Mouse (Mus musculus) left cerebral cortex, adult 8-10 months (tissue): ENCODE results near the gene Spsb1. TPM values are rescaled to one million over a fixed set of nuclear protein-coding genes. Genes with fewer than 3 reads are reported as not detected.

Experiments used
- DNase-seq, 2 experiments: peaks; one replicate each; pipeline ENCODE4 v3.0.0; 2022; ENCODE audit warnings: low spot score in 2 of 2
- total RNA-seq, 4 experiments: library from RNA; stranded (reverse); gene quantifications; 2 replicates each; pipeline ENCODE4 v1.2.4; 2022

The Spsb1 gene
- total RNA-seq, 4 experiments from 2014 or later: 21.6 to 30.4 (median 23.9) TPM

DNA sequence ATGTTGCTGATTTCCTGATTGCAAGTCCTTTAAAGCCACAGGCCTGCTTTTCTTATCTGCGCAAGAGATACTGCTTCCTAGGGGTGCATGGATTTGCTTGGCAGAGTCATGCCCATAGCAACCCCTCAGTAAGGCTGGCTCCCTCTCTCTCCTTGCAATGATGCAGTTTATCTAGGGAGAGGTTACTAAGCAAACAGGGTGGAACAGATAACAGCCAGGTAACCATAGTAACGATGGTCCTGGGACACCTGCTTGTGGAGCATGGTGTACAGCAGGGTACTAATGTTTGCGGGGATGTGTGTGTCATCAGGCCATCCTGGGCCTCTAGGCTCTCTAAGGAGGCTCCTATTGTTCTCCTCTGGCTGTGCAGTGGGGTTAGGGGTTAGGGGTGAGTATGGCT is 97.2 kb downstream of the Spsb1 start:
- no peak for DNase-seq

DNA sequence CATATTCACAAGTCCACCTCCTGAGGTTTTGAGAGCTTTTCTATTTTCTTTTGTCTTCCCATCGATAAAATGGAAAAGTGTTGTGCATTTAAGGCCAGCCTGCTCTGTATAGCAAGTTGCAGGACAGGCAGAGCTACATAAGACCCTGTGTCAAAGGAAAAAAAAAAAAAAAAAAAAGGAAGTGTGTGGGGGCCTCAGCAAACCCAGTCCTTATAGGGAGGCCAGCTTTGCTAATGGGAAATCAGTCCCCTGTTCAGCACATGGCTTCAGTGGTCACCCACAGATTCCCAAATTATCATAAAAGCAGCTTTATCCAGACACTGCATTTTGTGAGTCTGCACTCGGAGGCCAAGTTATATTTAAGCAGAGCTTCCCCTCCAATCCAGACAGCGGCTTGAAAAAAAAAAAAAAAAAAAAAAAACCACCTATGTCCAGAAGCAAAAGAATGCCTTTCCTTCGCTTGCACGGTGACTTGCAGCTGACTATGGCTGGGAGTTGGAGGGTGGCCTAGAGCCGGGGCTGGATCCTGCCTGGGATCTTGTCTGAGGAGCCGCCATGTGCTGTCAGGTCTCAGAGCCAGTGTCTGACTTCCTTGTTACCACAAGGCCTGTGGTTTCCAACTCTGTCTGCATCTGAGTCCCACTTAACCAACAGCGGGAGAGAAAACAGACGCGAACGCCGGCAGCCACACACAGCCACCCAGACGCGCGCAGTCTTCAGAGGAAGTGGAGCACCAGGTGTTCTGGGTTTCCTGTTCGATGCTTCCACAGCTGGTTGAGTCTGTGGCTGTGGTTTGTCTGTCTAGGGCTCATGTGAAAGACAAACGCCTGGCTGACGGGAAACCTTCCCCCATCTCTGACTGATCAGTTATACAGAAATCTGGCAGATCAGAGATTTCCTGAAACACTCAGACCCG is 98.7 kb downstream of the Spsb1 start:
- no peak for DNase-seq

DNA sequence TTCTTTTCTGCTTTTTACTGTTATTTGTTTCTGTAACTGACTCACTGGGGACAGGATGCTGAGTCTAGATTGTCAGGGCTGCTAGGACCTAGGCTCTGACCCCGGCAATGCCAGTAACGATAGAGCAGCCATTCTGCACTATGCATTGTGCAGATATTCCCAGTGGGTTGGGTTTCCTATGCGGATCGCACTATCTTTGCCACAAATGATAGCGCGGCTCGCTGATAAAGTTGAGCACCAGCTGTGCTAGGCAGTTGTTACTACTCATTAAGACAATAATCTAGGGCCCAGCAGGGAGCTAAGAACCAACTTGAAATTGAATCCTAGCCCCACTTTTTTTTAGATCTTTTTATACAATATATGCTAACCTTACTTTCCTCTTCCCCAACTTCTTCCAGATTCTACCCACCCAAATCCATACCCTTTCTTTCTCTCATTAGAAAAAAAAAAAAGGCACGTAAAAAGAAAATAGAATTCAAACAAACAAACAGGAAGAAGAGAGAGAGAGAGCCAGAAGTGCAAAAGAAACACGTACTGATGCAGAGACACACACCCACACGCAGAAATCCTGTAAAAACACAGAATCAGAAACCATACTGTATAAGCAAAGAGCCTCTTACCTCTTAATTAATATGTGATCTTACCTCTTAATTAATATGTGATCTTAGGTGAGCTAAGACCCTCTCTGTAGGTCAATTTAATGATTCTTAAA is 99.5 kb downstream of the Spsb1 start:
- DNase-seq: no peak

DNA sequence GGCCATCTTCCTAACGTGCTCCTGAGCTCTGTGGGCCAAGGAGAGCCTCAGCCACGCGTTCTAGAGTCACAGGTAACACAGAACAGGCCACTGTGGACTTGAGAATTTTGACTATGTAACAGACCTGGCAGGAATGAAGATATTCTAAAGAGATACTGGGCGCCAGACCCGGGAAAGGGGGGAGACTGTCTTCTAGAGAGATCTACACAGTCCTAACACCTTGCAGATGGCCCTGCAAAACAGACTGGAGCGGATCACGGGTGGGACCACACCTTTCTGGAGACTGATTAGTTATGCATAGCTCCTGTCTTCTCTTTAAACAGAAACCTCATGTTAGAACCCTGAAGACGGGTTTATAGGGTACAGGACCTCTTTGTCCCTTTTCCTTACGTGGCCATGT is 100.1 kb downstream of the Spsb1 start:
- no peak for DNase-seq

DNA sequence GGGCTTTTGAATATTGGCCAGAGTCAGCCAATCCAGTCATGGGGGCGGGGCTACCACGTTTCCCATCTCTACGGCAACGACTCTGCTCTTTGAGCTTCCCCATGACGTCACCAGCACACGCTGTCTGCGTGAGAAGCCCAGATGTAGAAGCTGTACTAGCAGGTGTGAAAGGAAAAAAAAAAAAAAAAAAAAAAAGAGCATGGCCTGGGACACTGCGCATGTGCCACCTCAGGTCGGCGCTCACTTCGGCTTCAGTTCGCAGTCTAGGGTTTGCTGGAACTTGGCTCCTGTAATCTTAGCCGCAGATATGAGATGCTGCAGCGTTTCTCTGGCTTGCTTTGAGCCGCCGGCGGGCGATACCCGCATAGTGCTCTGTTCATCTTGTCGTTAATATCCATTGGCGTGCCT is 100.5 kb downstream of the Spsb1 start:
- DNase-seq: peak in 1 of 2 experiments; percentile 58

DNA sequence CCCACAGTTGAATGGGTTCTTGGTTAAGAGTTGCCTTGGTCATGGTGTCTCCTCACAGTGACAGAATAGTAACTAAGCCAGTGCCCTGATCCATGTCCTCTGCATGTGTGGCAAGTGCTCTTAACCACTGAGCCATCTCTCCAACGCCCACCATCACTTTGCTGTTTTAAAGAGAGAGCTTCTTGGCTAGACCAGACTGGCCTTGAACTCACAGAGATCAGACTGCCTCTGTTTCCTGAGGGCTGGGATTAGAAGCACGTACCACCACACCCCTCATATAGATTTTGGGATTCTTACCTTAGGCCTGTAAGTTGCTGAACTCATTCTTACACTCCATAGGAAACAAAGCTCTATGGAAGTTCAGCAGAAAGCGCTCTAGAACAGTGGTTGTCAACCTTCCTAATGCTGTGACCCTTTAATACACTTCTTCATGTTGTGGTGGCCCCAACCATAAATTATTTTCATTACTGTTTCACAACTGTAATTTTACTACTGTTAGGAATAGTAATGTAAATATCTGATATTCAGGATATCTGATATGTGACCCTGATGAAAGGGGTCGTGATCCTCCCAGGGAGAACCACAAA is 101.1 kb downstream of the Spsb1 start:
- DNase-seq: no peak

DNA sequence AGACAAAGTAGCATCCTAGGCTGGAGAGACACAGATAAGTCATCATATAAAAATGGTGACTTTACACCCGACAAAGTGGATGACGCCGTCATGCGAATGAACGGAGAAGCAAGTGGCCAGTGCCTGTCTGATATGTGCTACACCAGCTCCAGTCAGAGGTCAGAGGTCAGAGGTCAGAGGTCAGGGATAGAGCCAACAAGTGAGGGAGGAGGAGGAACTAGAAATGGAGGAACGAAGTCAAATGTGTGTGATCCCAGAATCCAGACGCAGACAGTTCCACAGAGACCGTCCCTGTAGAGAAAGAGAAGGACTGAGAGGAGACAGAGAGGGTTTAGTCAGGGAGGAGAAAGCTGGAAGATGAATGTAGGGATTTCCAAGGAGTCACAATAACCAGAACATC is 103.3 kb downstream of the Spsb1 start:
- DNase-seq: no peak

DNA sequence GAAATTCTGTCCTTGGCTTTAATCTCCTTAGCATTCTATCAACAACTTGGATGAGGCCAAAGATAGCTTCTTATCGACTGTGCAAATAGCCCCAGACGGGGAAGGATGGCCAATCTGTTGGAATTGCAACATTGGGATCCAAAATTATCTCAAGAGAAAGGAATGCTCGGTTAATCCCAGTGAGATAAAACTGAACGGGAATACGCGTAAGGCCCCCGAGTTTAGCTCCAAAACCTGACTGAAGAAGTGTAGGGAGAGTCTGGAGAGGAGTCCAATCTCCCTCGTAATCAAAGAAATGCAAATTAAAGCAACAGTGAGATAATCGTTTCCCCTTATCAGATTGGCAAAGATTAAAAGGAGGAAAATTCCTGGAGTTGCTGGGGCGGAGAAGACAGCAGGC is 104.2 kb downstream of the Spsb1 start:
- no peak for DNase-seq

DNA sequence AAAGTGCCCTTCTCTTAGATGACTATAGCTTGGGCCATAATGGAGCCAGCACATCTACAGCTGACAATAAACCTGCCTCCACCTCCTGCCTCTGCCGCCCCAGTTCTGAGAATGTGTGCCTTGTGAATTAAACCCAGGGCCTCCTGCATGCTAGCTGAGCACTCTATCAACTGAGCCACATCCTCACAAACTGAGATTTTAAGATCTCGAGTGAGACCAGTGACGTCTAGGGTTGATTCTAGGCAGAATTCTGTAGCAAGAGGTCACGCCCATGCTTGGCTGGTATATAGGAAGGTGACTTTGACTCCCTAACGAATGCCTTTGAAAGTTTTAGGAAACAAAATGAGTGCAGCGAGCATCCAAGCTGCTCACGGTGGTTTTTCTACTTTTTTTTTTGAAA is 104.8 kb downstream of the Spsb1 start:
- DNase-seq: no peak

DNA sequence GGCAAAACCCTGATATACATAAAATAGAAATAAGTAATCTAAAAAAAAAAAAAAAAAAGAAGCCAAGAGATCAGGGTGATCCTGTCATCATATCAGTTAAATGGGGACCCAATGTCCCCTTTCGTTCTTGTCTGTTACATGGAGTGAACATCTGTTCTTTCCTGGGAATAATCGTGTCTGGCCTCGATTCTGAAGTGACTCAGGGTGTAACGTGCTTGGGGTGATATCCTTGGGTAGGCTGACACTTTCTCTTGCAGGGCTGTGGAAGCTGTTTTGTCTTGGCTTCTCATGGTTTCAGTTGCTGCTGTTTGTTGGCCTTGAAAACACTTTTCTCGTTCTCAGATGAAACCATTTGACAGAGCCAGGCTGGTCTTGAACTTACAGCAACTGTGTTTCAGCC is 105.8 kb downstream of the Spsb1 start:
- no peak for DNase-seq

DNA sequence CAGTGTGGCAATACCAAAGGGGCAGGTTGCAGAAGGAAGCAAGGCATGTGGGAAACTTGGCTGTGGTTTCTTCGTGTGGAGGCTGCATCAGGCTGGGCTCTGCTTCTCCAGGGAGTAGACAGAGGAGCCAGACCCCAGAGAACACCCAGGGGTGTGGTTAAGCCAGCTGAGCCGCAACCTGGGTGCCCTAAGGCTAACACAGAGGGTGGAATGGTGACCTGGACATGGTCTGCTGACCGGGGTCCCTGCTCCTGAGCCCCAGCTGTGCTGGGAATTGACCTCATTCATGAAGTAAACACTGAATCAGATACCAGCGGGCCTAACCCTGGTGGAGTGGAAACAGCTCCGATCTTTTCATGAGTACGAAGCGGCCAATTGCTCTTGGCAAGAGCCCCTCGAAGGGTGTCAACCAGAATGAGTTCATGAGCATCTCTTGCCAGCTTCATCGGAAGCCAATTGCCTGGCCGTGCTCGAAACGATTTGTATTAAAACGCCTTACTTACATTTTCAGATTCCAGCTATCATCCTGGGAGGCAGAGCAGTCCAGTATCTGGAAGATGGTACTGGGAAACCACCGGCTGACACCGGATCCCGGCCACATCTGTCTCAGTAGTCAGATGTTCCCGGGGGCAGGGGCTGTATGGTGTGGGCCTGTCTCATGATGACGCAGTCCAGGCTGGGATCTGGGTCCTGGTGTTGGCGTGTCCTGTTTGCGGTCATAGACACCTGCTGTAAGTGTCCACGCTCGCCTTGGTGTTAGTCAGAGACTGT is 107.8 kb downstream of the Spsb1 start:
- no peak for DNase-seq

Other genes starting within 250 kb of the Spsb1 start
- gene Tmem201, start 217.0 kb downstream of the Spsb1 start, total RNA-seq: 10 to 100 TPM; 65.4 to 71.4 (median 69.0) TPM
- gene Slc25a33, start 180.8 kb downstream of the Spsb1 start, total RNA-seq: 10 to 100 TPM; 31.9 to 33.7 (median 32.4) TPM
- 10 to 100 TPM; 14.7 to 17.8 (median 16.3) TPM for gene H6pd, start 54.0 kb upstream of the Spsb1 start, total RNA-seq
- 1 to 10 TPM; 1.9 to 3.4 (median 2.4) TPM for gene Gpr157, start 132.3 kb upstream of the Spsb1 start, total RNA-seq
- 10 to 100 TPM in 1 of 4 experiments, 1 to 10 TPM in 3; 5.5 to 10.1 (median 8.7) TPM for gene Slc2a5, start 164.2 kb upstream of the Spsb1 start, total RNA-seq
- not detected for gene Slc2a7, start 193.9 kb upstream of the Spsb1 start, total RNA-seq
- not detected for gene Car6, start 246.3 kb upstream of the Spsb1 start, total RNA-seq